Mouse (Mus musculus) liver, adult 2 months (tissue): Measurements from ENCODE around the gene Evpl.

Source experiments
- CTCF ChIP-seq: fragments of 200-500 bp; IDR thresholded peaks from 2 replicates; pipeline ENCODE4 v1.5.1; 2011; ENCODE audit warnings: low read depth, low read length, control low read depth
- POLR2A ChIP-seq: fragments of 200-500 bp; IDR thresholded peaks from 2 replicates; pipeline ENCODE4 v1.6.1; 2011; ENCODE audit warnings: low read length, control low read depth; ENCODE audit not compliant: insufficient read depth; ENCODE audit errors: extremely low read depth

GRCm38 (mm10) chr11:116174775-116175448, 63.0 kb downstream of the Evpl start:
- TF ChIP-seq CTCF (no peak; the same call in 1 of the 2 replicates), POLR2A (no peak)
